Mouse (Mus musculus): Measurements from ENCODE around the gene Tbx21. TPM values are rescaled to one million over a fixed set of nuclear protein-coding genes. Genes with fewer than 3 reads are reported as not detected.
A peak's percentile ranks its signal among the peaks of the same experiment; 100 is the strongest.

Gene Tbx21
- polyA plus RNA-seq, 1 experiment: not detected

DNA sequence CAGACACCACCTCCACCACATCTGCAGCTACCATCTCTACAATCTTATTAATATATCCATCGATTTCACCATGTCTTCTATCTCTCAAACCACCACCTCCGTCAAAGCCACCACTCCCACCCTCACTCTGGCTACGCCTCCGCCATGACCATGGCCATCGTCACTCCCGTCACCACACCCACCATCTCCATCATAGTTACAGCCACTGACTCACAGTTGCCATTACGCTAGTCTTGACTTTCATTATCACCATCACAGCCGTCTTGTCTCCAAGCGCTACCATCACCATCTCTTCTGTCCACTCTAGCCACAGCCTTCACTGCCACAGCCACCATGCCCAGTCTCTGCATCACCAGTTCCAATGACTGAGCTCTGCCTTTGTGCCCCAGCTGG is 11.0 kb downstream of the Tbx21 start:
- H3K4me3 ChIP-seq (ENCODE audit: insufficient read depth, poor library complexity, severe bottlenecking): no peak overlapping the region
- TF ChIP-seq FOSL1 (IDR thresholded peaks at IDR 0.05; ENCODE audit: insufficient read depth, low read length, poor library complexity, severe bottlenecking): no peak
- TF ChIP-seq MYOD1 (IDR thresholded peaks at IDR 0.05; ENCODE audit: control insufficient read depth, insufficient read length, low read depth): no peak
- no peak for TF ChIP-seq USF1 (IDR thresholded peaks at IDR 0.05; ENCODE audit: low read depth)
- TF ChIP-seq MAX (IDR thresholded peaks at IDR 0.05): no peak
- TF ChIP-seq CEBPB (IDR thresholded peaks at IDR 0.05; ENCODE audit: low read depth): no peak
- no peak for TF ChIP-seq CTCF (IDR thresholded peaks at IDR 0.05; ENCODE audit: control insufficient read depth, insufficient read depth, insufficient read length)
- no peak for TF ChIP-seq MYOG (IDR thresholded peaks at IDR 0.05; ENCODE audit: control insufficient read depth, extremely low read depth, insufficient read length)
- no peaks in the 10 kb centered on the region for H3K79me3 ChIP-seq (ENCODE audit: low read depth)
- no peak overlapping the region for H3ac ChIP-seq (ENCODE audit: control insufficient read depth, insufficient read length, low read depth)
- H3K27me3 ChIP-seq (ENCODE audit: control insufficient read depth, insufficient read depth, insufficient read length): peaks cover 43% of the 10 kb centered on the region
- H3K79me2 ChIP-seq (ENCODE audit: control insufficient read depth, insufficient read depth): no peaks in the 10 kb centered on the region
- no peaks in the 10 kb centered on the region for H3K36me3 ChIP-seq (ENCODE audit: control insufficient read depth, insufficient read depth)

DNA sequence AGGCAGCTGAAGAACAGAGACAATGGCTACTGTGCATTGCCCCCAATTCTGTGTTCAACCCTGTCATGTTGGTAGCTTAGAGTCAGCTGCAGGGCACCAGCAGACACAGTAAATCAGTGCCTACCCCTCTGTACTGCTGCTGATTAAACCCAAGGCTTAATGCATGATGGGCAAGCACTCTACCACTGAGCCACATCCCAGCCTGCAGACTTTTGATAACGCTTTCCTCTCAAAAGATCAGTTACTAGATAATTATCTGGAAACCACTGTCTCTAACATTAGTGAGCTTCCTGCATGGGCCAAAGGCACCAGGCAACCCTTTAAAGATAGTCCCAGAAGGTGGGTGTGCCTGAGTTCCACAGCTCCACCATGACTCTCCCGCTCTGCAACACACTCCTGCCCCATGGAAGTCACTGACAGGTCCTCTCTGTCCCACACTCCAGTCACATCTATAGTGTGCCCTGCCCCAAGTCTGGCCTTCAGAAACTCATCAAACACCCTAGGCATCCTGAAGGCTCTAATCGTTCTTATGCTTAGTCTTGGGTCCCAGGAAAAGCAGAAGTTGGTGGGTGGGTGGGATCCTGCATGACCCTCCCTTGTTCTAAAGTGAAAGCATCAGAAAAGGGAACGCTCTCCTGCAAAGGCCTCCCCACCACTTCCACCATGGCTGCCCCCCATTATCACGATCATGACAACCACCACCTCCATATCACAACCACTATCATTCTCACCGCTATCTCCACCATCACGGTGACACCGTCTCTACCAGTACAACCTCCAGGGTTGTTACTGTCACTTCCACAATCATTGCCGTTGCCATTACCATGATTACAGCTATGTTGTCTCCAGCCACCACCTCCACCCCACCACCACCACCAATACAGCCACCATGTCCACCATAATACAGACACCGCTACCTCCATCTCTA is 11.7 kb downstream of the Tbx21 start:
- Histone ChIP-seq H3ac (ENCODE audit: control insufficient read depth, insufficient read length, low read depth) (no peak overlapping the region), H3K79me3 (ENCODE audit: low read depth) (no peaks in the 10 kb centered on the region), H3K79me2 (ENCODE audit: control insufficient read depth, insufficient read depth) (no peaks in the 10 kb centered on the region), H3K4me3 (ENCODE audit: insufficient read depth, poor library complexity, severe bottlenecking) (no peak overlapping the region), H3K27me3 (ENCODE audit: control insufficient read depth, insufficient read depth, insufficient read length) (peaks cover 50% of the 10 kb centered on the region), H3K36me3 (ENCODE audit: control insufficient read depth, insufficient read depth) (no peaks in the 10 kb centered on the region)
- no peak for TF ChIP-seq CEBPB (IDR thresholded peaks at IDR 0.05; ENCODE audit: low read depth)
- TF ChIP-seq USF1 (IDR thresholded peaks at IDR 0.05; ENCODE audit: low read depth): no peak
- no peak for TF ChIP-seq FOSL1 (IDR thresholded peaks at IDR 0.05; ENCODE audit: insufficient read depth, low read length, poor library complexity, severe bottlenecking)
- TF ChIP-seq CTCF (IDR thresholded peaks at IDR 0.05; ENCODE audit: control insufficient read depth, insufficient read depth, insufficient read length): no peak
- TF ChIP-seq MYOG (IDR thresholded peaks at IDR 0.05; ENCODE audit: control insufficient read depth, extremely low read depth, insufficient read length): no peak
- TF ChIP-seq MAX (IDR thresholded peaks at IDR 0.05): no peak
- no peak for TF ChIP-seq MYOD1 (IDR thresholded peaks at IDR 0.05; ENCODE audit: control insufficient read depth, insufficient read length, low read depth)

- no peak overlapping the region for H3ac ChIP-seq (ENCODE audit: control insufficient read depth, insufficient read length, low read depth)
- H3K36me3 ChIP-seq (ENCODE audit: control insufficient read depth, insufficient read depth): no peaks in the 10 kb centered on the region
- no peak overlapping the region for H3K4me3 ChIP-seq (ENCODE audit: insufficient read depth, poor library complexity, severe bottlenecking)
- no peaks in the 10 kb centered on the region for H3K79me3 ChIP-seq (ENCODE audit: low read depth)
- peaks cover 44% of the 10 kb centered on the region for H3K27me3 ChIP-seq (ENCODE audit: control insufficient read depth, insufficient read depth, insufficient read length)
- TF ChIP-seq CTCF (IDR thresholded peaks at IDR 0.05; ENCODE audit: control insufficient read depth, insufficient read depth, insufficient read length) (peak; percentile 65), MAX (IDR thresholded peaks at IDR 0.05) (no peak)
- H3K79me2 ChIP-seq (ENCODE audit: control insufficient read depth, insufficient read depth): no peaks in the 10 kb centered on the region
Observed at GRCm38 (mm10) chr11:97101722-97102121, 13.4 kb downstream of the Tbx21 start.

DNA sequence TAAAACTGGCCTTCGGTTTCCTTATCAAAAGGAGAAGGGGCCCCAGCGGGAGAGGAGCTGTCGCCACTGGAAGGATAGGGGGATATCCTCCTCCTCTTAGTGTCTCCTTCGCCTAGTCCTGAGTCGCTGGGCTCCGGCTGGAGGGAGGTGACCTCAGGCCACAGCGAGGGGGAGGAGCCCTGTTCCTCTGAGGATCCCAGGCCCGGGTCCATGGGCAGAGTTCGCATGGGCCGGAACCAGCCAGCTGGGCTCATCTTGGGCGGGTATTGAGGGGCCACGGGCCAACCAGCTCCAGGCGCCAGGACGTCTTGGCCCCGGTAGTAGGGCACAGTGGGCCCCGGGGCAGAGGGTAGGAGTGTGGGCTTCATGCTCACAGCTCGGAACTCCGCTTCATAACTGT is 16.3 kb downstream of the Tbx21 start:
- H3K79me2 ChIP-seq (ENCODE audit: control insufficient read depth, insufficient read depth): no peaks in the 10 kb centered on the region
- no peak overlapping the region for H3K4me3 ChIP-seq (ENCODE audit: insufficient read depth, poor library complexity, severe bottlenecking)
- TF ChIP-seq CTCF (IDR thresholded peaks at IDR 0.05; ENCODE audit: control insufficient read depth, insufficient read depth, insufficient read length) (no peak), MYOG (IDR thresholded peaks at IDR 0.05; ENCODE audit: control insufficient read depth, extremely low read depth, insufficient read length) (no peak), FOSL1 (IDR thresholded peaks at IDR 0.05; ENCODE audit: insufficient read depth, low read length, poor library complexity, severe bottlenecking) (no peak), CEBPB (IDR thresholded peaks at IDR 0.05; ENCODE audit: low read depth) (no peak), MYOD1 (IDR thresholded peaks at IDR 0.05; ENCODE audit: control insufficient read depth, insufficient read length, low read depth) (no peak), USF1 (IDR thresholded peaks at IDR 0.05; ENCODE audit: low read depth) (no peak), MAX (IDR thresholded peaks at IDR 0.05) (no peak)
- peaks cover 33% of the 10 kb centered on the region for H3K27me3 ChIP-seq (ENCODE audit: control insufficient read depth, insufficient read depth, insufficient read length)
- H3ac ChIP-seq (ENCODE audit: control insufficient read depth, insufficient read length, low read depth): no peak overlapping the region
- H3K36me3 ChIP-seq (ENCODE audit: control insufficient read depth, insufficient read depth): no peaks in the 10 kb centered on the region
- H3K79me3 ChIP-seq (ENCODE audit: low read depth): no peaks in the 10 kb centered on the region

- no peaks in the 10 kb centered on the region for H3K79me3 ChIP-seq (ENCODE audit: low read depth)
- H3K79me2 ChIP-seq (ENCODE audit: control insufficient read depth, insufficient read depth): no peaks in the 10 kb centered on the region
- TF ChIP-seq MYOG (IDR thresholded peaks at IDR 0.05; ENCODE audit: control insufficient read depth, extremely low read depth, insufficient read length): no peak
- no peak for TF ChIP-seq FOSL1 (IDR thresholded peaks at IDR 0.05; ENCODE audit: insufficient read depth, low read length, poor library complexity, severe bottlenecking)
- no peak for TF ChIP-seq CTCF (IDR thresholded peaks at IDR 0.05; ENCODE audit: control insufficient read depth, insufficient read depth, insufficient read length)
- no peak for TF ChIP-seq CEBPB (IDR thresholded peaks at IDR 0.05; ENCODE audit: low read depth)
- TF ChIP-seq MAX (IDR thresholded peaks at IDR 0.05): no peak
- no peak for TF ChIP-seq MYOD1 (IDR thresholded peaks at IDR 0.05; ENCODE audit: control insufficient read depth, insufficient read length, low read depth)
- no peak for TF ChIP-seq USF1 (IDR thresholded peaks at IDR 0.05; ENCODE audit: low read depth)
- no peak overlapping the region for H3K4me3 ChIP-seq (ENCODE audit: insufficient read depth, poor library complexity, severe bottlenecking)
- H3K36me3 ChIP-seq (ENCODE audit: control insufficient read depth, insufficient read depth): no peaks in the 10 kb centered on the region
- no peak overlapping the region for H3ac ChIP-seq (ENCODE audit: control insufficient read depth, insufficient read length, low read depth)
- peaks cover 41% of the 10 kb centered on the region for H3K27me3 ChIP-seq (ENCODE audit: control insufficient read depth, insufficient read depth, insufficient read length)
Observed at GRCm38 (mm10) chr11:97094600-97094999, 20.5 kb downstream of the Tbx21 start.

Data from C2C12 (cell line).